Mouse (Mus musculus): ENCODE measurements around the gene Clcnkb. TPM values are rescaled to one million over a fixed set of nuclear protein-coding genes. Genes with fewer than 3 reads are reported as not detected.

The Clcnkb gene
- total and polyA plus RNA-seq, 3 experiments = 0.08 to 0.51 (median 0.24) TPM

DNA sequence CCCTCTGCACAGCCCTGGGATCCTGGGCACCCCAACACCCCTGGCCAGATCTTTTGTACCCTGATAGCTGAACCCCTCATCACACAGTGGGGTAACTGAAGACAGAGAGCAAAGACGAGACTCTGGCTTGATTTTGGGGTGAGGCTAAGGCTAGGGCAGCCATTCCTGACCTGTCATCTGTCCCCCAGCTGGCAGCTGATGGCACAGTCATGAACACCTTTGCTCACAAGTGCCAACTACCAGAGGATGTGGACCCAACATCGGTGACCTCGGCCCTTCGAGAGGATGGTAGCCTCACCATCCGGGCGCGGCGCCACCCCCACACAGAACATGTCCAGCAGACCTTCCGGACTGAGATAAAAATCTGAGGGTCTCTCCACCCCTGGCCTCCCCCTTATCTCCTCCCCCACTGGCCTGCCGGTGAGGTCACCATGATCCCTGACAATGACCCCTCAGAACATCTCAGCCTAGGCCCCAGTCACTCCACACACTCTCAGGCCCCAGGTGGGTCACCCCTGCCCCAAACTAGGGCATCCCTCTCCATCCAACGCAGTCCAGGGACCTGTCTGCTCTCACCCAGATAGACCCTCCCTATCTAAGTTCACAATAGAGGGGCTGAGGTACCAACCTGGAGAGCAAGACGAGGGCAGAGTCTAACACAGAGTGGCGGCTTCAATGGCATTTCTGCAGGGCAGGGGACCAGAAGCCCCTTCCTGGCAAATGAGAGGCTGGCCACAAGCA lies 8.0 kb upstream of the Clcnkb start:
- no peak overlapping the region for H3K4me3 ChIP-seq (replicated peaks in 1 of 3; ENCODE audit: low read depth in 2 of 3, low read length in 2 of 3, poor library complexity in 1 of 3)
- H3K27ac ChIP-seq (ENCODE audit: insufficient read depth, low read depth) = no peak overlapping the region
- no peaks in the 10 kb centered on the region for H3K9me3 ChIP-seq (replicated peaks; ENCODE audit: low read length)
- no peak for TF ChIP-seq BHLHE40 (IDR thresholded peaks at IDR 0.05; ENCODE audit: low read depth, low read length)
- in situ Hi-C loops (cut with MboI; ENCODE audit: low pct_ligation_motif_present, low pct_unique_long_range_greater_than_20kb, low sequenced_read_pairs) = loop anchor here (25.0 kb wide), 2 partner anchors 538 to 663 kb away; partner anchors contain the start of gene Tmem51
- H3K27me3 ChIP-seq (replicated peaks) = peaks cover 1% of the 10 kb centered on the region
- peaks cover 12 to 59% of the 10 kb centered on the region in 2 experiments for H3K4me1 ChIP-seq (ENCODE audit: control insufficient read depth in 1 of 2, insufficient read depth in 2 of 2)
- H3K79me2 ChIP-seq (replicated peaks; ENCODE audit: control insufficient read depth, extremely low read depth, insufficient read depth, poor library complexity, severe bottlenecking) = no peaks in the 10 kb centered on the region
- no peak overlapping the region for H3K9ac ChIP-seq (ENCODE audit: insufficient read depth, low read depth)
- no peak for DNase-seq (ENCODE audit: extremely low read depth)
- H3K4me2 ChIP-seq (ENCODE audit: insufficient read depth, low read depth, poor library complexity, severe bottlenecking) = no peak overlapping the region
- dilution Hi-C loops (cut with MboI; ENCODE audit: extremely low pct_ligation_motif_present, extremely low pct_unique_long_range_greater_than_20kb, low sequenced_read_pairs) = no loop called here
- H3K36me3 ChIP-seq (replicated peaks in 1 of 2; ENCODE audit: control insufficient read depth in 1 of 2, insufficient read depth in 1 of 2, low read length in 1 of 2) = no peaks in the 10 kb centered on the region

DNA sequence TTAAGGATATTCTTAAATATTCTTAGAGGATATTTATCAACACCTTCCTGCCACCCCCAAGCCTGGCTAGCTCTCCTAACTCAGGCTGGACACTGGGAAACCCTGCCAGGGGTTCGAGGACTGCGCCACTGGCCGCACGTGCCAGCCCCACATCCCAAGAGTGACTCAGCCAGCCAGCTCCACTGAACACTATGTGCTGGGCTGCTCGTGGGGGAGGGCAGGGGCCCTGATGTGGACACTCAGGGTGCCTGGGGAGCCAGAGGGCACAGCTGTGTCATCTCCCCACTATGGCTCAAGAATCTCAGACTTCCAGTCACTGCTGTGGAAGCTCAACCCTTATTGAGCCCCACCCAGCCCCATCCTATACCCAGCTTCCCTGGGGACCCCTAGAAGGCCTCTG lies 7.5 kb upstream of the Clcnkb start:
- Histone ChIP-seq H3K4me1 (ENCODE audit: control insufficient read depth in 1 of 2, insufficient read depth in 2 of 2) (peaks cover 12 to 59% of the 10 kb centered on the region in 2 experiments), H3K4me2 (ENCODE audit: insufficient read depth, low read depth, poor library complexity, severe bottlenecking) (no peak overlapping the region), H3K27ac (ENCODE audit: insufficient read depth, low read depth) (no peak overlapping the region), H3K79me2 (replicated peaks; ENCODE audit: control insufficient read depth, extremely low read depth, insufficient read depth, poor library complexity, severe bottlenecking) (no peaks in the 10 kb centered on the region), H3K9ac (ENCODE audit: insufficient read depth, low read depth) (no peak overlapping the region), H3K4me3 (replicated peaks in 1 of 3; ENCODE audit: low read depth in 2 of 3, low read length in 2 of 3, poor library complexity in 1 of 3) (no peak overlapping the region), H3K27me3 (replicated peaks) (peaks cover 1% of the 10 kb centered on the region), H3K9me3 (replicated peaks; ENCODE audit: low read length) (no peaks in the 10 kb centered on the region), H3K36me3 (replicated peaks in 1 of 2; ENCODE audit: control insufficient read depth in 1 of 2, insufficient read depth in 1 of 2, low read length in 1 of 2) (no peaks in the 10 kb centered on the region)
- no peak for DNase-seq (ENCODE audit: extremely low read depth)
- dilution Hi-C loops (cut with MboI; ENCODE audit: extremely low pct_ligation_motif_present, extremely low pct_unique_long_range_greater_than_20kb, low sequenced_read_pairs) = no loop called here
- in situ Hi-C loops (cut with MboI; ENCODE audit: low pct_ligation_motif_present, low pct_unique_long_range_greater_than_20kb, low sequenced_read_pairs) = loop anchor here (25.0 kb wide), 2 partner anchors 539 to 664 kb away; partner anchors contain the start of gene Tmem51
- TF ChIP-seq RAD21 (IDR thresholded peaks at IDR 0.05; ENCODE audit: low read depth, low read length) = no peak
- no peak for TF ChIP-seq MAFK (IDR thresholded peaks at IDR 0.05; ENCODE audit: insufficient replicate concordance, low read length)
- no peak for TF ChIP-seq MEF2A (IDR thresholded peaks at IDR 0.05; ENCODE audit: borderline replicate concordance, low read depth, low read length)
- TF ChIP-seq IRF4 (IDR thresholded peaks at IDR 0.05; ENCODE audit: low read depth, low read length) = no peak
- no peak for TF ChIP-seq ZNF384 (IDR thresholded peaks at IDR 0.05; ENCODE audit: low read depth, low read length)
- no peak for TF ChIP-seq RCOR1 (conservative IDR thresholded peaks at IDR 0.05; ENCODE audit: low read depth, low read length)
- TF ChIP-seq GABPA (IDR thresholded peaks at IDR 0.05; ENCODE audit: insufficient replicate concordance, low read depth, low read length) = no peak
- TF ChIP-seq TCF12 (IDR thresholded peaks at IDR 0.05; ENCODE audit: low read depth, low read length) = no peak
- no peak for TF ChIP-seq PAX5 (IDR thresholded peaks at IDR 0.05; ENCODE audit: low read length)
- TF ChIP-seq HCFC1 (IDR thresholded peaks at IDR 0.05; ENCODE audit: low read depth, low read length) = no peak
- no peak for TF ChIP-seq SMC3 (IDR thresholded peaks at IDR 0.05; ENCODE audit: low read depth, low read length)
- no peak for TF ChIP-seq UBTF (IDR thresholded peaks at IDR 0.05; ENCODE audit: low read depth, low read length)
- no peak for TF ChIP-seq JUND (conservative IDR thresholded peaks at IDR 0.05; ENCODE audit: low read depth, low read length)
- TF ChIP-seq MAZ (IDR thresholded peaks at IDR 0.05; ENCODE audit: low read depth, low read length) = no peak
- TF ChIP-seq E2F4 (IDR thresholded peaks at IDR 0.05; ENCODE audit: insufficient replicate concordance, low read depth, low read length) = no peak
- no peak for TF ChIP-seq CTCF (conservative IDR thresholded peaks at IDR 0.05 in 1 of 2, IDR thresholded peaks at IDR 0.05 in 1 of 2; ENCODE audit: low read depth in 2 of 2, low read length in 2 of 2)
- no peak for TF ChIP-seq BHLHE40 (IDR thresholded peaks at IDR 0.05; ENCODE audit: low read depth, low read length)
- no peak for TF ChIP-seq USF2 (conservative IDR thresholded peaks at IDR 0.05; ENCODE audit: low read depth, low read length)
- no peak for TF ChIP-seq NRF1 (IDR thresholded peaks at IDR 0.05; ENCODE audit: low read depth, low read length)

All from CH12.LX (cell line).